ENCODE assay signal across 26 mouse cellular contexts in the genomic region with DNA sequence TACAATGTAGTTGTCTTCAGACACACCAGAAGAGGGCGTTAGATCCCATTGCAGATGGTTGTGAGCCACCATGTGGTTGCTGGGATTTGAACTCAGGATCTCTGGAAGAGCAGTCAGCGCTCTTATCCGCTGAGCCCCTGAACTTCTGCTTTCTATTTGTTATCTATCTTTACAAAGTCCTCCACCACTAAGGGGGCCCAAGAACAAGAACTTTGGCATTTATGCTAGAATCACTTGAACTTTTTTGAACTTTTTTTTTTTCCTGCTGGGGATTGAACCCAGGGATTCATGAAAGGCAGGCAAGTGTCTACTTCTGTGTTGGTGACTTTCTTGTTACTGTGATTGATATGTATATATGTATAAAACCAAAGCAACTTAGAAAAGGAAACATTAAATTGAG. TPM values are rescaled to one million over a fixed set of nuclear protein-coding genes. Genes with fewer than 3 reads are reported as not detected.
A peak's percentile ranks its signal among the peaks of the same experiment; 100 is the strongest.
DNase-seq lines count a peak whose midpoint lies in the region; ATAC-seq and TF ChIP-seq lines count a peak whose summit lies in the region.
"Had no signal": no experiment of that assay in that cellular context is flagged by ENCODE, and none has a peak within 500 bp of the region (broad histone marks: within the 10 kb centered on the region; RNA-seq: fewer than 3 reads in every experiment).

No protein-coding gene starts in this region.

- H3K36me3 ChIP-seq in intestine, embryonic 16.5 days (ENCODE audit: control insufficient read depth, insufficient read depth, low read length), result no peaks in the 10 kb centered on the region
- H3K36me3 ChIP-seq in intestine, embryonic 15.5 days, result 0 out of 2 replicates have a peak, but pooled peaks cover 2% of the 10 kb centered on the region
- peaks cover 40% of the 10 kb centered on the region for H3K36me3 ChIP-seq in G1E (replicated peaks)
- H3K36me3 ChIP-seq in liver, embryonic 14.5 days (replicated peaks; ENCODE audit: control insufficient read depth, insufficient read depth, low read depth), result peaks cover 56% of the 10 kb centered on the region
- H3K36me3 ChIP-seq: forebrain, embryonic 12.5 days; hindbrain, embryonic 10.5 days; midbrain, embryonic 15.5 days had no signal

- no peak for DNase-seq in gastrocnemius, adult 2 months
- DNase-seq in gastrocnemius, postnatal 4 days (ENCODE audit: low spot score in 2 of 2), result no peak
- no peak for DNase-seq in G1E (ENCODE audit: low spot score)
- DNase-seq in liver, embryonic 14.5 days (ENCODE audit: low read depth in 3 of 3, low spot score in 3 of 3), result peak in 2 of 3 experiments; percentile 31 to 44
- DNase-seq in left cerebral cortex, adult 2 months (ENCODE audit: extremely low spot score in 1 of 2, low spot score in 2 of 2), result no peak
- DNase-seq in testis, postnatal 14 days (ENCODE audit: low spot score), result no peak
- DNase-seq: adrenal gland, postnatal 36 days; cerebellum, adult 18-20 months; kidney, adult 8-10 months; kidney, postnatal 14 days; lung, adult 18-20 months; thymus, postnatal 36 days had no signal

- H3K9me3 ChIP-seq in intestine, embryonic 16.5 days (ENCODE audit: control insufficient read depth, low read length), result no peaks in the 10 kb centered on the region
- no peaks in the 10 kb centered on the region for H3K9me3 ChIP-seq in intestine, embryonic 15.5 days
- 0 out of 2 replicates have a peak, but pooled peaks cover 2% of the 10 kb centered on the region for H3K9me3 ChIP-seq in G1E (replicated peaks)
- H3K9me3 ChIP-seq in liver, embryonic 14.5 days (ENCODE audit: control insufficient read depth, low read length), result no peaks in the 10 kb centered on the region
- H3K9me3 ChIP-seq: forebrain, embryonic 12.5 days; hindbrain, embryonic 10.5 days; limb, embryonic 10.5 days; megakaryocyte, embryonic 14.5 days; midbrain, embryonic 15.5 days had no signal

- WGBS in intestine, embryonic 16.5 days, result 94% methylated on average over 3 of the region's 3 CpGs
- WGBS in intestine, embryonic 15.5 days, result 88% methylated on average over 3 of the region's 3 CpGs
- 28% methylated on average over 3 of the region's 3 CpGs for WGBS in liver, embryonic 14.5 days (ENCODE audit: insufficient replicate concordance)

- H3K4me1 ChIP-seq in intestine, embryonic 16.5 days (ENCODE audit: control insufficient read depth, insufficient read depth, low read length), result peaks cover 18% of the 10 kb centered on the region
- H3K4me1 ChIP-seq in intestine, embryonic 15.5 days (replicated peaks), result peaks cover 19% of the 10 kb centered on the region
- peaks cover 74% of the 10 kb centered on the region for H3K4me1 ChIP-seq in G1E (ENCODE audit: insufficient read depth, low read depth, low read length)
- peaks cover 38 to 44% of the 10 kb centered on the region in 2 experiments for H3K4me1 ChIP-seq in liver, embryonic 14.5 days (replicated peaks; ENCODE audit: control insufficient read depth in 2 of 2, insufficient read depth in 2 of 2, low read length in 1 of 2)

- H3K4me2 ChIP-seq in intestine, embryonic 16.5 days (ENCODE audit: low read depth, low read length), result no peak overlapping the region
- no peak overlapping the region for H3K4me2 ChIP-seq in intestine, embryonic 15.5 days (replicated peaks)
- peak overlapping the region; percentile 87 for H3K4me2 ChIP-seq in liver, embryonic 14.5 days (ENCODE audit: low read depth)
- H3K4me2 ChIP-seq: forebrain, embryonic 12.5 days; midbrain, embryonic 15.5 days had no signal

- TF ChIP-seq CTCF in gastrocnemius, adult 2 months (IDR thresholded peaks at IDR 0.05), result no peak
- no peak for TF ChIP-seq CTCF in G1E (IDR thresholded peaks at IDR 0.05; ENCODE audit: low read depth, low read length)
- TF ChIP-seq CTCF in liver, embryonic 14.5 days (IDR thresholded peaks at IDR 0.05; ENCODE audit: low read depth), result peak; percentile 31; the same call in 1 of the 2 replicates
- TF ChIP-seq CTCF in left cerebral cortex, adult 2 months (IDR thresholded peaks at IDR 0.05), result no peak

- intact Hi-C loops in gastrocnemius, adult 2 months (cut with DNase I), result no loop called here
- intact Hi-C loops in left cerebral cortex, adult 2 months (cut with DNase I), result no loop called here

- H3K27ac ChIP-seq in gastrocnemius, adult 2 months, result no peak overlapping the region
- H3K27ac ChIP-seq in intestine, embryonic 16.5 days (ENCODE audit: low read length), result peak overlapping the region; percentile 65; the same call in 1 of the 2 replicates
- H3K27ac ChIP-seq in intestine, embryonic 15.5 days, result no peak overlapping the region
- peak overlapping the region; percentile 96 for H3K27ac ChIP-seq in liver, embryonic 14.5 days
- H3K27ac ChIP-seq in left cerebral cortex, adult 2 months, result no peak overlapping the region
- H3K27ac ChIP-seq: forebrain, embryonic 12.5 days; hindbrain, embryonic 10.5 days; limb, embryonic 10.5 days; midbrain, embryonic 15.5 days had no signal

- H3K9ac ChIP-seq in intestine, embryonic 16.5 days (ENCODE audit: low read depth, low read length), result no peak overlapping the region
- H3K9ac ChIP-seq in intestine, embryonic 15.5 days, result no peak overlapping the region
- peak overlapping the region; percentile 99 for H3K9ac ChIP-seq in liver, embryonic 14.5 days (replicated peaks)
- H3K9ac ChIP-seq: forebrain, embryonic 12.5 days; midbrain, embryonic 15.5 days had no signal

- TF ChIP-seq EP300 in liver, embryonic 14.5 days (IDR thresholded peaks at IDR 0.05; ENCODE audit: low read depth), result peak; percentile 19; the same call in 1 of the 2 replicates

- peak overlapping the region; percentile 73 for H3K4me3 ChIP-seq in gastrocnemius, adult 2 months
- H3K4me3 ChIP-seq in intestine, embryonic 16.5 days (ENCODE audit: low read length), result no peak overlapping the region
- H3K4me3 ChIP-seq in intestine, embryonic 15.5 days (replicated peaks), result no peak overlapping the region
- H3K4me3 ChIP-seq in G1E (ENCODE audit: low read depth, low read length), result peak overlapping the region; percentile 46; the same call in 1 of the 2 replicates
- H3K4me3 ChIP-seq in liver, embryonic 14.5 days (ENCODE audit: insufficient read depth in 1 of 2, low read depth in 2 of 2, low read length in 2 of 2), result peak overlapping the region; percentile 95 to 100
- H3K4me3 ChIP-seq in left cerebral cortex, adult 2 months, result no peak overlapping the region
- H3K4me3 ChIP-seq: forebrain, embryonic 12.5 days; limb, embryonic 10.5 days; midbrain, embryonic 15.5 days; myocyte had no signal

- H3K27me3 ChIP-seq in intestine, embryonic 16.5 days (replicated peaks; ENCODE audit: control insufficient read depth, insufficient read depth, low read length), result no peaks in the 10 kb centered on the region
- H3K27me3 ChIP-seq in intestine, embryonic 15.5 days (replicated peaks), result no peaks in the 10 kb centered on the region
- H3K27me3 ChIP-seq in G1E (ENCODE audit: insufficient read depth, low read length), result no peaks in the 10 kb centered on the region
- H3K27me3 ChIP-seq in liver, embryonic 14.5 days (ENCODE audit: control insufficient read depth, insufficient read depth, low read length), result no peaks in the 10 kb centered on the region
- H3K27me3 ChIP-seq: forebrain, embryonic 12.5 days; megakaryocyte, embryonic 14.5 days; midbrain, embryonic 15.5 days had no signal

- ATAC-seq in intestine, embryonic 16.5 days, result no peak
- no peak for ATAC-seq in intestine, embryonic 15.5 days
- no peak for ATAC-seq in G1E (ENCODE audit: extremely low read depth, insufficient number of reproducible peaks, low FRiP score, poor library complexity, severe bottlenecking)
- no peak for ATAC-seq in liver, embryonic 14.5 days (ENCODE audit: insufficient read depth)
- ATAC-seq: midbrain, embryonic 15.5 days had no signal

RNA-seq across cellular contexts. Expression of a gene that starts 2.9 kb away (rescaled TPM):
- 10 to 100 TPM; 26.4 to 30.2 TPM for total RNA-seq in gastrocnemius, adult 2 months (2021)
- total RNA-seq in gastrocnemius, postnatal 4 days (2021), result 10 to 100 TPM; 29.4 to 29.7 TPM
- 43.7 and 47.7 TPM in 2 replicates for polyA plus RNA-seq in intestine, embryonic 16.5 days (2015; fragmentation: Nextera tagmentation; extraction: Ambion mirVana)
- 45.4 and 48.2 TPM in 2 replicates for polyA plus RNA-seq in intestine, embryonic 15.5 days (2015; fragmentation: Nextera tagmentation; extraction: Ambion mirVana)
- total RNA-seq in G1E (2014; fragmentation: Nextera tagmentation), result 116 and 137 TPM in 2 replicates
- total RNA-seq in G1E (2017), result 85.2 and 90.3 TPM in 2 replicates
- 13.5 and 15.4 TPM in 2 replicates for polyA plus RNA-seq in G1E (2012)
- polyA plus RNA-seq in liver, embryonic 14.5 days (2012; rRNA removed), result 158 and 159 TPM in 2 replicates
- 113 and 124 TPM in 2 replicates for polyA plus RNA-seq in liver, embryonic 14.5 days (2014; fragmentation: Nextera tagmentation; extraction: Ambion mirVana)
- under 1 TPM in 1 of 2 experiments, not detected in 1; 0.14 TPM for total RNA-seq in left cerebral cortex, adult 2 months (2021)

RNA-seq across cellular contexts. Expression of a gene that starts 41.0 kb away (rescaled TPM):
- total RNA-seq in gastrocnemius, adult 2 months (2021), result not detected
- not detected for total RNA-seq in gastrocnemius, postnatal 4 days (2021)
- polyA plus RNA-seq in intestine, embryonic 16.5 days (2015; fragmentation: Nextera tagmentation; extraction: Ambion mirVana), result 1.0 TPM in 1 of 2 replicates, not detected in the other
- polyA plus RNA-seq in intestine, embryonic 15.5 days (2015; fragmentation: Nextera tagmentation; extraction: Ambion mirVana), result 0.48 and 0.75 TPM in 2 replicates
- total RNA-seq in G1E (2014; fragmentation: Nextera tagmentation) (not detected in 2 replicates), G1E (2017) (0.82 TPM in 1 of 2 replicates, not detected in the other)
- not detected in 2 replicates for polyA plus RNA-seq in G1E (2012)
- 33.3 and 62.4 TPM in 2 replicates for polyA plus RNA-seq in liver, embryonic 14.5 days (2012; rRNA removed)
- 17.9 and 21.8 TPM in 2 replicates for polyA plus RNA-seq in liver, embryonic 14.5 days (2014; fragmentation: Nextera tagmentation; extraction: Ambion mirVana)
- total RNA-seq in left cerebral cortex, adult 2 months (2021), result not detected
- total RNA-seq: adrenal gland, postnatal 36 days; gastrocnemius, adult 8-10 months; layer of hippocampus, adult 8-10 months; left cerebral cortex, adult 18-20 months had no signal
- polyA plus RNA-seq: CD4-positive, CD25-positive, alpha-beta regulatory T cell, adult 4 months; forebrain, embryonic 12.5 days; hindbrain, embryonic 10.5 days; myocyte; neural tube, embryonic 14.5 days had no signal

RNA-seq across cellular contexts. Expression of a gene that starts 48.7 kb away (rescaled TPM):
- not detected for total RNA-seq in gastrocnemius, adult 2 months (2021)
- not detected for total RNA-seq in gastrocnemius, postnatal 4 days (2021)
- not detected in 2 replicates for polyA plus RNA-seq in intestine, embryonic 16.5 days (2015; fragmentation: Nextera tagmentation; extraction: Ambion mirVana)
- polyA plus RNA-seq in intestine, embryonic 15.5 days (2015; fragmentation: Nextera tagmentation; extraction: Ambion mirVana), result not detected in 2 replicates
- total RNA-seq in G1E (2014; fragmentation: Nextera tagmentation) (not detected in 2 replicates), G1E (2017) (88.3 and 92.3 TPM in 2 replicates)
- 0.42 and 0.70 TPM in 2 replicates for polyA plus RNA-seq in G1E (2012)
- 2.6 and 4.4 TPM in 2 replicates for polyA plus RNA-seq in liver, embryonic 14.5 days (2012; rRNA removed)
- 2.1 and 3.4 TPM in 2 replicates for polyA plus RNA-seq in liver, embryonic 14.5 days (2014; fragmentation: Nextera tagmentation; extraction: Ambion mirVana)
- not detected for total RNA-seq in left cerebral cortex, adult 2 months (2021)
- total RNA-seq: adrenal gland, postnatal 36 days; gastrocnemius, adult 8-10 months; layer of hippocampus, adult 8-10 months; left cerebral cortex, adult 18-20 months had no signal
- polyA plus RNA-seq: CD4-positive, CD25-positive, alpha-beta regulatory T cell, adult 4 months; forebrain, embryonic 12.5 days; hindbrain, embryonic 10.5 days; midbrain, embryonic 15.5 days; myocyte; neural tube, embryonic 14.5 days; small intestine, adult 2 months had no signal

RNA-seq across cellular contexts. Expression of a gene that starts 52.8 kb away (rescaled TPM):
- total RNA-seq in gastrocnemius, adult 2 months (2021), result under 1 TPM; 0.28 to 0.41 TPM
- under 1 TPM; 0.37 to 0.80 TPM for total RNA-seq in gastrocnemius, postnatal 4 days (2021)
- polyA plus RNA-seq in intestine, embryonic 16.5 days (2015; fragmentation: Nextera tagmentation; extraction: Ambion mirVana), result 0.57 and 0.61 TPM in 2 replicates
- 1.2 and 1.7 TPM in 2 replicates for polyA plus RNA-seq in intestine, embryonic 15.5 days (2015; fragmentation: Nextera tagmentation; extraction: Ambion mirVana)
- total RNA-seq in G1E (2014; fragmentation: Nextera tagmentation) (not detected in 2 replicates), G1E (2017) (not detected in 2 replicates)
- not detected in 2 replicates for polyA plus RNA-seq in G1E (2012)
- polyA plus RNA-seq in liver, embryonic 14.5 days (2012; rRNA removed), result 0.03 and 0.06 TPM in 2 replicates
- 0.14 TPM in 1 of 2 replicates, not detected in the other for polyA plus RNA-seq in liver, embryonic 14.5 days (2014; fragmentation: Nextera tagmentation; extraction: Ambion mirVana)
- total RNA-seq in left cerebral cortex, adult 2 months (2021), result 100 to 1,000 TPM in 1 of 2 experiments, 10 to 100 TPM in 1; 99.5 to 113 TPM
- polyA plus RNA-seq: CD4-positive, CD25-positive, alpha-beta regulatory T cell, adult 4 months had no signal

Comparison
In these comparisons a context has a peak if more than half of its experiments do, and no peak if none do; other contexts are left out.
1. H3K27ac ChIP-seq: peak in intestine, embryonic 16.5 days (single experiment) and liver, embryonic 14.5 days (single experiment); none in gastrocnemius, adult 2 months (single experiment), intestine, embryonic 15.5 days (single experiment) and left cerebral cortex, adult 2 months (single experiment).
2. DNase-seq: peak in liver, embryonic 14.5 days (2 of 3); none in gastrocnemius, adult 2 months (single experiment), gastrocnemius, postnatal 4 days (0 of 2), G1E (single experiment), left cerebral cortex, adult 2 months (0 of 2) and testis, postnatal 14 days (single experiment).
3. H3K4me3 ChIP-seq: peak in gastrocnemius, adult 2 months (single experiment), G1E (single experiment) and liver, embryonic 14.5 days (2 of 2); none in intestine, embryonic 16.5 days (single experiment), intestine, embryonic 15.5 days (single experiment) and left cerebral cortex, adult 2 months (single experiment).
4. RNA of a gene that starts 2.9 kb away (total RNA-seq): 85.2 to 137 TPM in G1E, 26.4 to 30.2 TPM in gastrocnemius, adult 2 months and 29.4 to 29.7 TPM in gastrocnemius, postnatal 4 days; 0.14 TPM in left cerebral cortex, adult 2 months; every median in the first group is over 10 times any median in the second.